Mouse (Mus musculus) sigmoid colon, adult 10 weeks (tissue): Measurements from ENCODE around the gene Stra6l. TPM values are rescaled to one million over a fixed set of nuclear protein-coding genes. Genes with fewer than 3 reads are reported as not detected.

Source experiments
- polyA plus RNA-seq: library from polyadenylated mRNA; stranded (reverse); fragments of 350-450 nt; fragmentation: Illumina TruSeq; extraction: RNeasy Lipid Tissue Mini Kit (QIAGEN cat#74804); gene quantifications from one replicate; pipeline ENCODE4 v1.2.3, GENCODE M21; 2014; ENCODE audit warnings: low read depth, low replicate concordance

The Stra6l gene
- polyA plus RNA-seq = 15.9 TPM

GRCm38 (mm10) chr4:45848109-45848824 lies at the start of gene Stra6l:
Stra6l (plus strand) TSS chr4:45848664.

GRCm38 (mm10) chr4:45798964-45799363 lies 49.5 kb upstream of the Stra6l start, which contains the start of gene Aldh1b1:
Aldh1b1 (plus strand) TSS chr4:45799022.

GRCm38 (mm10) chr4:45826275-45827040 lies 22.0 kb upstream of the Stra6l start, which contains the start of gene Igfbpl1:
Igfbpl1 (minus strand) TSS chr4:45826923.

GRCm38 (mm10) chr4:45890066-45890761 lies 41.8 kb downstream of the Stra6l start, which contains the start of gene Ccdc180:
Ccdc180 (plus strand) TSS chr4:45890303.

Other genes with a start within 250 kb of the Stra6l start
- gene Aldh1b1, start 49.6 kb upstream of the Stra6l start, polyA plus RNA-seq = 16.6 TPM
- not detected for gene Igfbpl1, start 21.7 kb upstream of the Stra6l start, polyA plus RNA-seq
- gene Ccdc180, start 41.6 kb downstream of the Stra6l start, polyA plus RNA-seq = not detected
- 81.3 TPM for gene Tdrd7, start 116.7 kb downstream of the Stra6l start, polyA plus RNA-seq
- 5.7 TPM for gene Tmod1, start 190.3 kb downstream of the Stra6l start, polyA plus RNA-seq